Mouse (Mus musculus) lung, postnatal 36 days (tissue): ENCODE data around the gene Plekhm2.

Experiments
- DNase-seq: peaks from one replicate; pipeline ENCODE4 v3.0.0; 2022; ENCODE audit warnings: mixed read lengths

Gene Plekhm2

DNA sequence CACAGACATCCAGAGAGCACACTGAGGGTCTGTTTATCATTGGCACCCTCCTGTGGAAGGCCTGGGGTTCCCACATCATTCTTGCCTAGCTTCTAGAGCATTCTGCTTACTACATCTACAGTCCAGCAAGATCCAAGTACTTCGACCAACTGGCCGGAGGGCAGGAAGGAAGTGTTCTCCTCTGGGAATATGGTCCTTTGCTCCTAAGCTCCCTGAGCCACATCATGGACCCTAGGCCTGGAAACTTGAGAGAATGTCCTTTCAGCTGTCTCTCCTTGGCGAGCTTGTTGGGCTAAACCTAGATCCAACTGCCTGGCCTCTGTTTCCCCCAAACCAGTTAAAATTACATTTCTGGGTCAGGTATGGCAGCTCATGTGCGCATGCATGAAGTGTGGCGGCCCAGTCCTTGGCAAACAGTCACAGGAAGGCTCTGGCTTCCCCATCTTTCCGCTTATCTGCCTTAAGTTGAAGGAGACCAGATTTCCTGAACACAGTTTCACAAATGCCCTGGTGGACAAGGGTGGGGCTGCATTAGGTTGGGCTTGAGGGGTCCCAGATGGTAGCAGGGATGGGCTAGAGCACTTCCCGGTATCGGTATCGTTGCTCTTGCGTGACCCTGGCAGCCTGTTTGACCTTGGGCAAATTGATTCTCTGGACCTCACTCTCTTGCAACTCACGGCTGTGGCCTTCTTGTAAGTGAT is 62.0 kb downstream of the Plekhm2 start:
- no peak for DNase-seq

GRCm38 (mm10) chr4:141601148-141601862 is 63.4 kb downstream of the Plekhm2 start:
- DNase-seq = no peak

DNA sequence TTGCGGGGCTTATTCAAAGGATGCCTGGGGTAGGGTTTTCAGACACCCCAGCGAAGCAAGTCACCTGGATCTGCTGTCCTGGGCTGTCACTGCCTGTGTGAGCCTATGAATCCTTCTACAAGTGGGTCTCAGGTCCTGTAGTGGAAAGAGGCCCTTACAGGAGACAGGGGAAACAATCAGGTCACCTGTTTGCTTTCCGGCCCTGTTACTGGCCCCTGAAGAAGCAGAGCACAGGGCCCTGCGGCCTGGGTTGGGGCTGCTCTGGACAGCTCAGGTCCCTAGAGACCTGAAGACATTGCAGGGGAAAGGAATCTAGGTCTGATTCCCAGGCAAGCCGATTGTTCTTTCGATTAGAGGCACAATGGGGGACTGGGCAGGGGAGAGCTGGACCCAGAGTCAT is 64.3 kb downstream of the Plekhm2 start:
- DNase-seq = no peak

DNA sequence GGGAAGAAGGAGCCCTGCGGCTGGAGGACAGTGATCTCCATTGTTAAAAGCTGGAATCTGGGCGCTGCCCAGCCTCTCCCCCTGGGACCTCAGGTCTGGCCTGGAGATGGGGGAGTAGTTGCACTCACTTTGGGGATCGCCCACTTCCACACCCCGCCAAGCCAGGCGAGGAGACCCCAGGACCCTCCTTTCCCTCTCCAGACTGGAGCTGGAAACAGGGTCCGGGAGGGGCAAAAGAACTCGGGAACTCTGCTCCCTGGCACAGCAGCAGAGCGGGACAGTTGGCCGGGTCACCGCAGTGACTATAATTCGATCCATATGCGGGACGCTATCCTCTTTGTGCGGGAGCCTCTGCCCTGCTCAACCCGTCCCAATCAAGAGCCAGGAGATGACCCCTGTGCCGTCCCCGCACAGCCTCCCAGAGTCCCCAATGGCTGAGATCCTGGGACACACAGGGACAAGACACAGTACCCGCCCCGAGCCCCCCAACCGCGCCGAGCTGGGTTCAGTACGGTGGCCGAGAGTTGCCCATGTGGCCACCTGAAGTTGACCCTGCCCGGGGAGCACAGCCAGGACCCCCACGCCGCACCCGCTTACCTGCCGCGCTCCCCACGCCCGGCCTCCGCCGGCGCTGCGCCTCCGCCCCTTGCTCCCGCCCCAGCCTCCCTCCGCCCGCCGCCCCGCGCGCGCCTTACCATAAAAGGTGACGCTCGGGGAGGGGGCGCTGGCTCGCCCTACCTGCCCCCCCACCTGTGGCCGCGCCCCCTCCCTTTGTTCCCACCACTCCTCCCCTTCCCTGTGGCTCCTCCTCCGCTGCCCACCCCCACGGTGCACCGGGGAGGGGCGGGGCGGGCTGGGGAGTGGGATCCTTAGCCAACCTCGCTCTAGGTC is 65.2 kb downstream of the Plekhm2 start:
- no peak for DNase-seq

DNA sequence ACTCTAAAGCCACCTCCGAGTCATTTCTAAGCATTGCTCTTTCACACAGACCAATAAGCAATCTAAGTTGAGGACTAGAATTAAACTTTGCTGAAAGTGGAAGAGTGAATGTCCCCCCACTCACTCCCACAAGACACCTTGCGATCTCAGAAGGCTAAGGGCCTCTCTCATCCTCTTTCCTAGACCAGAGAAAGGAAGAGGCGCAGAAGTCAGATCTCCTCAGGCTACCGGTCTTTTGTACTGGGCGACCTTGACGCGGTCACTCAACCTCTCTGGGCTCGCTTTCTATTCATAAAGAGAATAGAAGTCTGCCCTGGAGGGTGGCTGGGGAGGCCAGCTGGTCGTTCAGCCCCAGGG is 65.8 kb downstream of the Plekhm2 start:
- no peak for DNase-seq

GRCm38 (mm10) chr4:141598199-141598893 is 66.4 kb downstream of the Plekhm2 start:
- DNase-seq = peak; percentile 61

- no peak for DNase-seq
These were observed 67.9 kb downstream of the Plekhm2 start for GRCm38 (mm10) chr4:141596700-141597328.

DNA sequence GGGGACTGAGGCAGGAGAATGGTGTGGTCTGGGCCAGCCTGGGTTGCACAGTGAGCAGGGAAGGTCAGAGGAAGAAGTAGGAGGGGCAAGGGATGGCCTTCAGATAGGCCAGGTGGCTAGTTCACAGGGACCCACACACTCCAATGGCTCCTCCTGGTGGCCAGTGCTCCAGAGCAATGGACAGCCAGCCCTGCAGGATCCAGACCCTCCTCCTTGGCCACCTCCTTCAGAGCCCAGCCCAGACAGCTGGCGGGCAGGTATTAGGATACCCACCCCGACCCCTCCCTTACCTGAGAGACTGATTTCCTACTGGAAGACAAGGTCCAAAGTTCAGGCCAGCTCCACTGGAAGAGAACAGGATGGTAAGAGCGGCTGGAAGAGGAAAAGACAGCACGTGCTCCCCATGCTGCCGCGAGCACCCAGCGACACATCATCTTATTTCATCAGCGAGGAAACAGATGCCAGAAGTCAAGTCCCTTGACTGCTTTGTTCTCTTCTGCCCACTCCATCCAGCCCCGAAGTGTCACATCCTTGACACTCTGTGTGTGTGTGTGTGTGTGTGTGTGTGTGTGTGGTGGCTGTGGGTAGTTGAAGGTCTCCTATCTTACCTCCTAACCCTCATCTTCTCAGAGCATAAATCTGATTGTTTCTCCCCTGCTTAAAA is 69.0 kb downstream of the Plekhm2 start:
- peak; percentile 53 for DNase-seq

- no peak for DNase-seq
These were observed 69.6 kb downstream of the Plekhm2 start for GRCm38 (mm10) chr4:141595138-141595537.

DNA sequence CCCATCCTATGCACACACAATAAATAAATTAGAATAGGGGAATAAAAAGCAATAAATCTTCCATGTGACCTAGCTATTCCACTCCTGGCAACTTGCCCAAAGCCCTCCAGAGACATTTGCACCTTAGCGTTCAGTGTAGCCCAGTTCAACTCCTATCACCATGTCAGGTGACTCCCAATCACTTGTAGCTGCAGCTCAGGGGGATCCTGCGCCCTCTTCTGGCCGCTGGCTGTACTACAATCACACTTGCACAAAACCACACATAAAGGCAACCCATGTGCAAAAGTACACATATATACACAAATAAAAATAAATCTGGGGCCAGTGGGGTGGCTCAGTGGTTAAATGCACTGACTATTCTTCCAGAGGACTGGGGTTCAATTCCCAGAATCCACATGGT is 73.2 kb downstream of the Plekhm2 start:
- peak; percentile 60 for DNase-seq

DNA sequence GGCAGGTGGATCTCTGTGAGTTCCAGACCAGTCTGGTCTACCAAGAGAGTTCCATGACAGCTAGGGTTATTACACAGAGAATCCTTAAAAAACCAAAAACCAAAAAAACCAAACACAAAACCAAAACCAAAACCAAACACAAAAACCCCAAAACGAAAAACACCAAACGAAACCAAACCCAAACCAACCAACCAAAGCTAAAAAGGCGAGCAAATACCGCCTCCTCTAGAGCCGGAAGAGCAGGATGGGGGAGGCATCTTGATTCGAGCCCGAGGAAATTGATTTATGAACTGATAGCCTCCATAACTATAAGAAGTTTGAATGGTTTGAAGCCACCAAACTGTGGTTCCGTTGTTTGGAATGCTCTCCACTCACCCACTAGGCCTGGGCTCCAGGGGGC is 80.8 kb downstream of the Plekhm2 start:
- no peak for DNase-seq

GRCm38 (mm10) chr4:141581051-141581450 is 83.6 kb downstream of the Plekhm2 start:
- DNase-seq = no peak

DNA sequence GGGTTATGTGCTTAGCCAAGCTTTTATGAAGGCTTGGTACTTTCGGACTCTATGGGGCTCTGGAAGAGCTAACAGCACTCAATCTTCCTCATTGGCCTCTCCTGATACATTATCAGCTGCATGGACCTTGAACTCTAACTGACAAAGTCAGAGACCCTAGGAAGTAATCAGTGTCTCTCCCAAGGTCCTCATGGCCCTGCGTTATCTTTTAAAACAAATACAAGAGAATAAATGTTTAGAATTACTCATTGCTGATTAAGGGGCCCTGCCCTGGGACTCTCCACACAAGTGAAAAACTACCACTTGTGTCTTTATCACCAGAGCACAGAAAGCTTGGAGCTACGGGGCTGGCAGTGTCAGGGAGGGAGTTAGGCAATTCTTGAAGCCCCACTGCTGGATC is 85.9 kb downstream of the Plekhm2 start:
- no peak for DNase-seq

DNA sequence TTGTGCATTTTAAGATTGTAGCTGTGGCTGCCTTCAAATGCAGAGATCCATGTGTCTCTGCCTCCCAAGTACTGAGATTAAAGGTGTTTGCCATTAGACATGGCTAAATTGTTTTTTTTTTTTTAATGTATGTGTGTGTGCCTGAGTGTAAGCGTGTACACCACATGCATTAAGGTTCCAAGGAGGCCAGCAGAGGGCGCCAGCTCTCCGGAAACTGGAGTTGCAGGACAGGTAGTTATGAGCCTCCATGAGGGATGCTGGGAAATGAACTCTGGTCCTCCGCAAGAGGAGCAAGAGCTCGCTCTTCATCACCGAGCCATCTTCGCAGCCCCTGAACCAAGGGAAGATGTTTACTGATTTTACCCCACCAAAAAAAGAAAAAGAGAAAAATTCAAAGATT is 87.8 kb downstream of the Plekhm2 start:
- no peak for DNase-seq

- no peak for DNase-seq
These were observed 88.3 kb downstream of the Plekhm2 start for GRCm38 (mm10) chr4:141576404-141576803.
